Mouse (Mus musculus) lung, postnatal 0 days (tissue): ENCODE measurements around the gene Cyp4f15.
"Not testable (repeated sequence)": the region's sequence is repeated elsewhere in the genome, so short reads cannot be mapped to it uniquely, and the experiment has no call there.

Experiments
- CTCF ChIP-seq: IDR thresholded peaks from 2 replicates; pipeline ENCODE4 v1.5.1; 2016; ENCODE audit warnings: antibody characterized with exemption, mild to moderate bottlenecking
- EP300 ChIP-seq: IDR thresholded peaks from 2 replicates; pipeline ENCODE4 v1.6.1; 2016; ENCODE audit warnings: antibody characterized with exemption, mild to moderate bottlenecking, control low read depth

DNA sequence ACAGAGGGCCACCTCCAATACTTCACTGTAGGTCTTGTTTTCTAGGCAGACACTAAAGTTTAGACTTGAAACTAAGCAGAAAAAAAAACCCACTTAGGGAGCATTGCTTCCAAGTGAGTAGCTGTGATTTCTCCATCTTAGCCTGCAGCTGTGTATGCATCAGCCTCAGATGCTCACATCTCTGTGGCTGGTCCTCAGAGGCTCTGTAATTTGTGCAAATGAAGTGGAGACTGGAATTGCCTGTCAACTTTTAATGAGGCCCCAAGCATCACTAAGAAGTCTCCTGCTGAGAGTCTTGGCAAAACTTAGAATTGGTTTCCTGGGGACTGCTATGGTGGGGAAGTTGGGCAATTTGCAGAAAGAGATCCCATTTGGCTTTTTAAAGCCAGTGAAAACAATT lies 40.9 kb downstream of the Cyp4f15 start:
- TF ChIP-seq CTCF, EP300: not testable (repeated sequence)
